Mouse (Mus musculus): ENCODE results near the gene Rin3.

DNA sequence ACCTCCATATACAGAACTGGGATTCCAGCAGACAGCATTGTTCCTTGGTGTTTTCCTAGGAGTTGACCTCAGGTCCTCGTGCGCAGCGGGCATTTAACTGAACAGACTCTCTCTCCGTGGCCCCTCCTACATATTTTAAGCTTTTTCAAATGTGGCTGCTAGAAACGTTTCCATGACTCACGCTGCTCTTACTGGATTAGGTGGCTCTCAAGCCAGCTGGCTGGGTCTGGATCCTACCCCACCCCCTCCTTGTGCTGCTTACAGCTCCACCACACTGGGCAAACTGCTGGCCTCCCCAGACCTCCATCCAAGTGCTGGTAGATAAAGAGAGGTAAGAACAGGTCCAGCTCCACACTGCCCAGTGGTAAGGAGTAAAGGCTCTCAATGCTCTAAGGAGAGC, 139.2 kb downstream of the Rin3 start:
- TF ChIP-seq POLR2A (IDR thresholded peaks at IDR 0.05; ENCODE audit: extremely low read depth, insufficient read depth, low read length) = no peak
- TF ChIP-seq CTCF (IDR thresholded peaks at IDR 0.05; ENCODE audit: extremely low read depth, insufficient read depth, low read length) = no peak

Data from cortical plate, adult 2 months (tissue).